Mouse (Mus musculus) E14TG2a.4 (cell line): ENCODE data around the gene Med25.

ENCODE experiments used
- CTCF ChIP-seq: conservative IDR thresholded peaks from 2 replicates; pipeline ENCODE4 v1.5.1; 2014; ENCODE audit warnings: low read length
- NANOG ChIP-seq: IDR thresholded peaks from 2 replicates; pipeline ENCODE4 v1.6.1; 2014; ENCODE audit warnings: borderline replicate concordance, low read length, mixed read lengths
- POU5F1 ChIP-seq: IDR thresholded peaks from 2 replicates; pipeline ENCODE4 v1.6.1; 2014; ENCODE audit warnings: low read length, borderline replicate concordance

- TF ChIP-seq CTCF: no peak
- no peak for TF ChIP-seq POU5F1
- no peak for TF ChIP-seq NANOG
Measured at GRCm38 (mm10) chr7:44836423-44837053, 56.0 kb downstream of the Med25 start.
